Mouse (Mus musculus) neural tube, embryonic 15.5 days (tissue): ENCODE results near the gene Reck. TPM values are rescaled to one million over a fixed set of nuclear protein-coding genes. Genes with fewer than 3 reads are reported as not detected.
A peak's percentile ranks its signal among the peaks of the same experiment; 100 is the strongest.

ENCODE experiments used
- ATAC-seq: fragments of 200-750 bp; cut with Nextera tagmentation; 2 replicates; pipeline ENCODE4 v1.8.0; 2017; ENCODE audit warnings: mild to moderate bottlenecking, moderate TSS enrichment, moderate library complexity; ENCODE audit not compliant: low FRiP score
- H3K27ac ChIP-seq: fragments of 300-500 bp; sonication (generic); replicated peaks from 2 replicates; pipeline ENCODE4 v1.5.1; 2015; ENCODE audit warnings: mild to moderate bottlenecking, inconsistent platforms
- H3K27me3 ChIP-seq: fragments of 300-500 bp; sonication (generic); replicated peaks from 2 replicates; pipeline ENCODE4 v1.6.1; 2015; ENCODE audit warnings: inconsistent platforms
- H3K36me3 ChIP-seq: fragments of 300-500 bp; sonication (generic); 2 replicates; pipeline ENCODE4 v1.6.1; 2015; ENCODE audit warnings: inconsistent platforms
- H3K4me1 ChIP-seq: fragments of 300-500 bp; sonication (generic); 2 replicates; pipeline ENCODE4 v1.6.1; 2015; ENCODE audit warnings: inconsistent platforms
- H3K4me2 ChIP-seq: fragments of 300-500 bp; sonication (generic); 2 replicates; pipeline ENCODE4 v1.6.1; 2015; ENCODE audit warnings: inconsistent platforms, mild to moderate bottlenecking, moderate library complexity
- H3K4me3 ChIP-seq: fragments of 300-500 bp; sonication (generic); replicated peaks from 2 replicates; pipeline ENCODE4 v1.5.1; 2015; ENCODE audit warnings: mild to moderate bottlenecking, inconsistent platforms
- H3K9ac ChIP-seq: fragments of 300-500 bp; sonication (generic); replicated peaks from 2 replicates; pipeline ENCODE4 v1.6.1; 2015; ENCODE audit warnings: mild to moderate bottlenecking, inconsistent platforms
- H3K9me3 ChIP-seq: fragments of 300-500 bp; sonication (generic); replicated peaks from 2 replicates; pipeline ENCODE4 v1.6.1; 2016; ENCODE audit warnings: inconsistent platforms
- WGBS: fragments of 180-500 bp; shearing (Covaris S2); methylation state at CpG from one replicate; pipeline ENCODE4 v1.1.7; 2015; ENCODE audit warnings: mixed read lengths; 5-methylcytosine and 5-hydroxymethylcytosine counted together
- polyA plus RNA-seq: library from polyadenylated mRNA; unstranded; fragments of >200 nt; fragmentation: Nextera tagmentation; extraction: Ambion mirVana; gene quantifications from 2 replicates; pipeline ENCODE4 v1.2.1, GENCODE M21; 2015

The Reck gene
- polyA plus RNA-seq, 1 experiment from 2014 or later, result 6.2 TPM

DNA sequence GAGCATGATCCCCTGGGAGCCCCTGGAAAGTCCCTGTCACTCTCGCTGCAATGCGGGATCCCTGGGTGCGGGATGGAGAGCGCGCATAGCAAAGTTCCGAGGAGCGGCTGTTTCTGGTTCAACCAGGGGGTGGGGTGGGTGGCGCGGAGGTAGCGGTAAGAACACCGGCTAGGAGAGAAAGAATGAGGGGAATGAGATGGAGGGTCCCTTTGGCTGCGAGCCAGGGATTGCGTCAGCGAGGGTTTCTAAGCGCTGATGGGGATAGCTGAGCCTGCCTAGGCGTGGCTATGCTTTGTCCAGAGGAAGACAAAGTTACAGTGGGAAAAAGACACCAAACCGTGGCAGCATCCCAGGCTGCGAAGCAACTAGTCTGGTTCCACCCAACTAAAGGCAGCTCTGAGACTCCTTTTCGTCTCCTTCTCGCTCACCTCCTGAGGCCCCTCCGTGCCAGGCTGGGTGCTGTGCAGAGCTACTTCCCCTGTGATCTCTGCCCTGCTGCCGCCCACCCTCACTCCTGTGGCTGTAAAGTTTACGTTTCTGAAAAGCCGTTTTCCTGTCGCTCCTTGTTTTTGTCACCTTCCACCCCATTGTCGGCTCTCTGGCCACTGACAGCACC is 82.6 kb downstream of the Reck start:
- H3K9ac ChIP-seq, result peak overlapping the region; percentile 61
- H3K4me1 ChIP-seq, result peaks cover 31% of the 10 kb centered on the region
- H3K27me3 ChIP-seq, result no peaks in the 10 kb centered on the region
- peak overlapping the region; percentile 81 for H3K27ac ChIP-seq
- peak overlapping the region; percentile 97 for H3K4me2 ChIP-seq
- H3K36me3 ChIP-seq, result no peaks in the 10 kb centered on the region
- ATAC-seq, result peak; percentile 78
- under 1% methylated on average over 26 of the region's 26 CpGs for WGBS
- peak overlapping the region; percentile 73 for H3K4me3 ChIP-seq
- no peaks in the 10 kb centered on the region for H3K9me3 ChIP-seq

DNA sequence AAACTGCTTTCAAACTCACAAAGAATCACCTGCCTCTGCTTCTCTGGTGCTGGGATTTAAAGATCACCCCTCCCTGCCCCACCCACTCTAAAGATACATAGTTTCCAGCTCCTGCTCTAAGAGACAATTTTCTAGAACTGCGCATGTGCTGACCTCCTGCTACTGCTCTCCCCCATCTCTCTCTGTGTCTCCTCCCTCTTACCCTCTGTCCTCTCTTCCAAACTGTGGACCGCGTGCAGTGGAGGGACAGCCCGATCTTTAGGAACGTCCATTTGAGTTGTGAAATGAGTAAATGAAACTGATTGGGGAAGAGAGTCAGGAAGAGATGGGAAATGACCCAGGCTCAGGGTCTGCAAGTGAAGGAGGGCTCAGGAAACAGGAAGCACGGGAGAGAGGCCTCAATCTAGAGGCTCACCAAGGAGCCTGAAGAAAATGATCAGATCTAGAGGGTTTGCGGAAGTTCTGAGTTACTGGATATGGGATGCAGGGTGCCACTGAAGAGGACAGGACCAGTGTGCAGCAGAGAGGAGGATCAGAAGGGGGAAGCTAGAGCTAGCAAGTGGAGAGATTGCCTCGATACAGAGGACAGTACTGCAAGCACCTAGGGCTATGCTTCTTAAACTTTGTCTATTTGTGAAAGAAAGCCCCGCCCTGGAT is 84.3 kb downstream of the Reck start:
- Histone ChIP-seq H3K4me2 (peak overlapping the region; percentile 97), H3K4me1 (peaks cover 36% of the 10 kb centered on the region), H3K27ac (no peak overlapping the region), H3K9me3 (no peaks in the 10 kb centered on the region), H3K36me3 (no peaks in the 10 kb centered on the region), H3K9ac (no peak overlapping the region), H3K27me3 (no peaks in the 10 kb centered on the region), H3K4me3 (no peak overlapping the region)
- no peak for ATAC-seq
- 74% methylated on average over 9 of the region's 9 CpGs for WGBS

GRCm38 (mm10) chr4:43960207-43960606 is 84.9 kb downstream of the Reck start:
- H3K9ac ChIP-seq, result no peak overlapping the region
- ATAC-seq, result no peak
- 95% methylated on average over 6 of the region's 6 CpGs for WGBS
- H3K4me3 ChIP-seq, result no peak overlapping the region
- 0 out of 2 replicates have a peak overlapping the region, but pooled peaks have one; percentile 97 for H3K4me2 ChIP-seq
- H3K36me3 ChIP-seq, result no peaks in the 10 kb centered on the region
- H3K27me3 ChIP-seq, result no peaks in the 10 kb centered on the region
- no peaks in the 10 kb centered on the region for H3K9me3 ChIP-seq
- H3K27ac ChIP-seq, result no peak overlapping the region
- peaks cover 36% of the 10 kb centered on the region for H3K4me1 ChIP-seq

GRCm38 (mm10) chr4:43964326-43964833 is 89.0 kb downstream of the Reck start:
- H3K4me1 ChIP-seq, result peaks cover 24% of the 10 kb centered on the region
- H3K27me3 ChIP-seq, result no peaks in the 10 kb centered on the region
- no peaks in the 10 kb centered on the region for H3K9me3 ChIP-seq
- 0 out of 2 replicates have a peak, but pooled peaks cover 2% of the 10 kb centered on the region for H3K36me3 ChIP-seq
- ATAC-seq, result no peak
- no peak overlapping the region for H3K4me3 ChIP-seq
- H3K4me2 ChIP-seq, result no peak overlapping the region
- H3K27ac ChIP-seq, result no peak overlapping the region
- no peak overlapping the region for H3K9ac ChIP-seq
- 58% methylated on average over 2 of the region's 2 CpGs for WGBS

DNA sequence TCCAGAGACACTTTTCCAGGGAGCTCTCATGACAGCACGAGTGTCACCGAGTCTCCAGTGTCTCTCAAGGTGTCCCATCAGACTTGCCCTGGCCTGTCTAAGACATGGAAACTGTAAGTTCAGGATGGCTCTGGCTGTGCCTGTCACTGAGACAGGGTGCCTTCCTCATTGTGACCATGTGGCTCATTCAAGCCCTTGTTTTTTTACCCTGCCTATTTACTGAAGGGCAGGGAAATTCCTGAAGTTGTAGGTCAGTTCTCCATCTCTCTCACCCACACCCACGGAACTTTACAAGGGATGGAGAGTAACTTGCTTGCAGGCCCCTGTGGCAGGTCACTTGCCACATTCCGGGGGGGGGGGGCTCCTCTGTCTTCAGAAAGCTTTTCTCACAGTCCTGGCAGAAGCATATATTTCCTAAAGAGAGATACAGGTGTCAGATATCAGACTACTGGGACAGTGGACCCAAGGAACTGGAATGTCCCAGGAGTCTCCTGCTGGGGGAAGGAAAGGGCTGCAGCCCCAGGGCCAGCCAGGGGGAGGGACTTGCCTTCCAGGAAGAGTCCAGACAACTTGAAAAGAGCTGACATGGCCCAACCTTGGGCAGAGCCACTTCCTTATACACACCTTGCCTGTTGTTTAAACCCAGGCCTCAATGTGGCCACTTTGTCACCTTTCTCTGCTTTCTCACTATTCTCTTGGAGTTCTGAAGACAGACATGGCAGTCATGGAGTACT is 89.8 kb downstream of the Reck start:
- 0 out of 2 replicates have a peak, but pooled peaks cover 2% of the 10 kb centered on the region for H3K36me3 ChIP-seq
- no peak overlapping the region for H3K9ac ChIP-seq
- H3K4me3 ChIP-seq, result no peak overlapping the region
- no peaks in the 10 kb centered on the region for H3K9me3 ChIP-seq
- H3K27me3 ChIP-seq, result no peaks in the 10 kb centered on the region
- 50% methylated on average over 4 of the region's 4 CpGs for WGBS
- no peak overlapping the region for H3K4me2 ChIP-seq
- no peak overlapping the region for H3K27ac ChIP-seq
- H3K4me1 ChIP-seq, result peaks cover 19% of the 10 kb centered on the region
- no peak for ATAC-seq

- Histone ChIP-seq H3K9ac (no peak overlapping the region), H3K27ac (no peak overlapping the region), H3K4me1 (peaks cover 18% of the 10 kb centered on the region), H3K9me3 (no peaks in the 10 kb centered on the region), H3K27me3 (no peaks in the 10 kb centered on the region), H3K4me3 (no peak overlapping the region), H3K36me3 (peaks cover 6% of the 10 kb centered on the region), H3K4me2 (no peak overlapping the region)
- whole genome bisulfite sequencing, result 86% methylated on average over 7 of the region's 7 CpGs
- ATAC-seq, result no peak
Measured at GRCm38 (mm10) chr4:43965856-43966535, 90.7 kb downstream of the Reck start.

- Histone ChIP-seq H3K9me3 (no peaks in the 10 kb centered on the region), H3K4me1 (peaks cover 35% of the 10 kb centered on the region), H3K9ac (no peak overlapping the region), H3K27ac (no peak overlapping the region), H3K27me3 (no peaks in the 10 kb centered on the region), H3K4me2 (no peak overlapping the region), H3K36me3 (peaks cover 6% of the 10 kb centered on the region), H3K4me3 (no peak overlapping the region)
- no peak for ATAC-seq
- WGBS, result 51% methylated on average over 13 of the region's 13 CpGs
Measured at GRCm38 (mm10) chr4:43968650-43969049, 93.3 kb downstream of the Reck start.

DNA sequence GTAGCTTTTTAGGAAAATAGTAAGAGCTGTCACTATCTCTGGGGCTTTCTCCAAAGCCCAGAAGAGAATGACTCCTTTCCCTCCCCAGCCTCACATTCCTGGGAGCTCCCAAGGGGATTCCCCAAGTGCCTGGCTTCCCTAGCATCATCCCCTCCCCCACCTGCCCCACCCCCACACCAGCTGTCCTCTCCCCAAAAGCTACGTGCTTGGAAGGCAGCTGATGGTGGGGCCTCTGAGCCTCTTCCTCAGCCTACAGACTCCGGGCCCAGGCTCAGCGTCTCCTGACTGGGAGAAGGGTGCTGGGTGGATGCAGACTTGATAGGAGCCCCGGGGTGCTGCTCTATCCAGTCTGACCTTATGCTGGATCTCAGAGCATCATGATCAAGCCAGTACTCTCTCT is 94.0 kb downstream of the Reck start:
- WGBS, result 8% methylated on average over 4 of the region's 4 CpGs
- H3K4me1 ChIP-seq, result peaks cover 31% of the 10 kb centered on the region
- no peak overlapping the region for H3K9ac ChIP-seq
- no peak overlapping the region for H3K4me2 ChIP-seq
- no peak overlapping the region for H3K27ac ChIP-seq
- no peak overlapping the region for H3K4me3 ChIP-seq
- no peaks in the 10 kb centered on the region for H3K27me3 ChIP-seq
- H3K36me3 ChIP-seq, result peaks cover 6% of the 10 kb centered on the region
- ATAC-seq, result no peak
- H3K9me3 ChIP-seq, result no peaks in the 10 kb centered on the region

DNA sequence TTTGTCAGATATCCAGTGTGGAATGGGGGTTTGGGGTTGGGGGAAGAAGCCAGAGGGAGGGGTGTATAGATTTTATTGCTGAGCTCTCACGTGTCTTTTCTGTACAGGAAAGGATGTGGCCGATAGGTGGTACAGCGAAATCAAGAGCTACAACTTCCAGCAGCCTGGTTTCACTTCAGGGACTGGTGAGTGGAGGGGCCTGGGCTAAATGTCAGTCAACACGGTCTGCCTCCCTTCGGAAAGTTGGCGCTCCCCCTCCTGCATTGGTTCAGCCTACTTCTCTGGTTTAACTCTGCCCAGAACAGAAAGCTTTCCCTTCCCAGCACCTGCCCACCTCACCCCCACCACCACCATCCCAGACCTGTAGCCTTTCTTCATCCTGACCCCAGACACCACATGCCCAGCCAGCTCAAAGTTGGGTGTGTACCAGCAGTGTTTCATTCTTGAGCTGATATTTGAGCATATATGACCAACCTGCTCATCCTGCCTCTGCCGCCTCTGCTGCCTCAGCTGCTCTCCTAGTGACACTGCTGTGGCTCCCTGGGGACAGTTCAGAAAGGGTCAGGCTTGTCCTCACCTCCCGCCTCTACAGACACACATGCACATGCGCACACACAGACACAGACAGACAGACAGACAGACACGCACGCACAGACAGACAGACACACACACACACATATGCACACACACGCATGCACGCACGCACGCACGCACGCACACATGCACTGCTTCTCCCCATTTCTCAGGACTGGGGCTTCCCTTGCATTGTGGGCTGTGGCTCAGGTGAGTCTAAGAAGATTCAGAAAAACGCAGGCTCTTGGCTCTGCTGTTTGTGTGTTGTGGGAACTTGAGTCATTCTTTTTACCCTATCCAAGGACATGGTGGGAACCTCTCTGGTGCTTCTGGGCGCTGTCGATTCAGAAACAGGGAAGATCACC is 95.3 kb downstream of the Reck start:
- H3K27me3 ChIP-seq, result no peaks in the 10 kb centered on the region

DNA sequence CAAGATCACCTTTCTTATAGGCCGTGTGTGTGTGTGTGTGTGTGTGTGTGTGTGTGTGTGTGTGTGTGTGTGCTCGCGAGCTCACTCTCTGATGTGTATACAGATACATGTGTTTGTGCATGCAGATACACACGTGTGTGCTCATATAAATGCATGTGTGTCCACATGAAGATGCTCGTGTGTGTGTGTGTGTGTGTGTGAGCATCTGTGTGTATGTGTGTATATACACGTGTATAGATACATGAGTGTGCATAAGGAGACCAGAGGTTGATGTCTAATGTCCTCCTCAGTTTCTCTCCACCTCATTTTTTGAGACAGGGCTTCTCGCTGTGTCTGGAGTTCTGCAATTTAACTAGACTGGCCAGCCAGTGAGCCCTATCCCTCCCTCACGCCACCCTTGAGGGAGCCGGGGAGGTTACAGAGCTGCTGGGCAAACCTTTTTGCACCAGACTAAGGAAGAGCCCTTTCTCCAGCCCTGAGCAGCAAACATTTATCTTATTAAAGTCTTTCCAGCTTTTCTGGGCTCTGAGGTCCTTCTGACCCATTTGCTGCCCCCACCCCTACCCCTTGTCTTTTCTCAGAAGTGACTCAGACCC is 96.3 kb downstream of the Reck start:
- Histone ChIP-seq H3K4me2 (0 out of 2 replicates have a peak overlapping the region, but pooled peaks have one; percentile 9), H3K36me3 (peaks cover 3% of the 10 kb centered on the region), H3K9ac (no peak overlapping the region), H3K27me3 (no peaks in the 10 kb centered on the region), H3K4me1 (peaks cover 29% of the 10 kb centered on the region), H3K9me3 (no peaks in the 10 kb centered on the region), H3K27ac (peak overlapping the region; percentile 62), H3K4me3 (no peak overlapping the region)
- 64% methylated on average over 9 of the region's 9 CpGs for WGBS
- no peak for ATAC-seq

More for the DNA sequence above, 95.3 kb downstream of the Reck start:
- H3K4me1 ChIP-seq, result peaks cover 29% of the 10 kb centered on the region
- no peak overlapping the region for H3K9ac ChIP-seq
- no peak overlapping the region for H3K4me3 ChIP-seq
- no peak for ATAC-seq
- no peak overlapping the region for H3K27ac ChIP-seq
- no peaks in the 10 kb centered on the region for H3K9me3 ChIP-seq
- H3K36me3 ChIP-seq, result peaks cover 6% of the 10 kb centered on the region
- H3K4me2 ChIP-seq, result no peak overlapping the region
- WGBS, result 85% methylated on average over 20 of the region's 20 CpGs
